Mouse (Mus musculus): ENCODE results near the gene Ptprm. TPM values are rescaled to one million over a fixed set of nuclear protein-coding genes. Genes with fewer than 3 reads are reported as not detected.

The Ptprm gene
- polyA plus RNA-seq, 1 experiment from 2014 or later = 5.4 TPM

DNA sequence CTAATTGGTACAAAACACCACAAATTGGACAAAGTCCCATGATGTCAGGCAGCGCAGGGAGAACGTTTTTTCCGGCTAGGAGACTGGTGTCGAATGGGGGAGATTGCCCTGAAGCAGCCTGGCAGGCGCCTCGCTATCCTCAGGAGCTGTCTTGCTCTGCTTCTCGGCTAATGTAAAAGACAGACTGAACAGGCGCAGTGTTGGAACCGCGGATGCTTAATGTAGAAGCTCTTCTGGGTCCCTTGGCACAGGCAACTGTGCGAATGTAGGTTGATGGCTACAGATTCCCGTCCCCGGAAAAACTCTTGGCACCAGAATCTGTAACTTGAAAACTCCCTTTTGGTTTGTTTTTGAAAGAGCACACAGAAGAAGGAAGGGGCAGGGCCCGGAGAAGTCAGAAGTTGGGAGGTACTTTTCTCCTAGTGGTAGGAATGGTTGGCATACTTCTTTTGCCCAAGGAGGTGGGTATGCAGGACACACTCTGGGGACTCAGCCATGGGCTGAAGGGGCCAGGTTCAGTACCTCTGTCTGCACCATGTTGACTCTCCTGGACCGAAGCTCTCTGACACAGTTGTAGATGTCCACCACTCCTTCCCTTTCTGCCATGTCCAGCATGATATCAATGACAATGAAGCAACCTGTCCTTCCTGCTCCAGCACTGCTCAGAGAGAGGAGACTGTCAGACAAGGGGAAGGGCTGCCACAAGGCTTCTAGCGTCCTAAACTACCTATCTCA, 661.1 kb downstream of the Ptprm start:
- 94% methylated on average over 16 of the region's 16 CpGs for WGBS
- peaks cover 8% of the 10 kb centered on the region; the same call in 1 of the 2 replicates for H3K36me3 ChIP-seq (ENCODE audit: control insufficient read depth, insufficient read depth)
- no peak for ATAC-seq
- no peak overlapping the region for H3K9ac ChIP-seq (ENCODE audit: low read depth, low read length)
- H3K9me3 ChIP-seq (ENCODE audit: control insufficient read depth) = no peaks in the 10 kb centered on the region
- no peak for TF ChIP-seq CTCF (IDR thresholded peaks at IDR 0.05; ENCODE audit: low read depth)
- H3K27me3 ChIP-seq (replicated peaks; ENCODE audit: control insufficient read depth, insufficient read depth, low read length) = no peaks in the 10 kb centered on the region
- no peaks in the 10 kb centered on the region; the same call in 1 of the 2 replicates for H3K4me1 ChIP-seq (replicated peaks; ENCODE audit: control insufficient read depth, insufficient read depth, low read length)
- H3K4me2 ChIP-seq (replicated peaks; ENCODE audit: low read depth) = no peak overlapping the region
- H3K4me3 ChIP-seq (ENCODE audit: low read depth, low read length) = no peak overlapping the region
- no peak overlapping the region for H3K27ac ChIP-seq (ENCODE audit: low read depth, low read length)

DNA sequence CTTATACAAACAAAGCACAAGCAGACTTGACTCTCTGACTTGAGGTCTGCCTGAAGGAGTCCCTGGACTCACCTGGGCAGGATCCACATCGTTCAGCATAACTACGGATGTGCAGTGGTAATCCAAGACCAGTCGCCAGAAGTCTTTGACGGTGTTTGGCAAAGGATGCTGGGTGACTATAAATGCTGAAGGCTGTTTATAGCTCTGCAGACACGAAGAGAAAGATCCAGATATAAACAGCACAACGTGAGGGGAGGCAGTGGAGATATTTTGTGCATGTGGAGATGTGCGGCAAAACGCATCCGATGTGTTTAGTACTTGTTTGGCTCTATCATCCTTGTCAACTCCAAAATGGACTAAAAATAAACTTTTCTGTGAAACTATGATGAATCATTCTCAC, 666.1 kb downstream of the Ptprm start:
- Histone ChIP-seq H3K27ac (ENCODE audit: low read depth, low read length) (no peak overlapping the region), H3K4me3 (ENCODE audit: low read depth, low read length) (no peak overlapping the region), H3K36me3 (ENCODE audit: control insufficient read depth, insufficient read depth) (peaks cover 14% of the 10 kb centered on the region; the same call in 1 of the 2 replicates), H3K9me3 (ENCODE audit: control insufficient read depth) (no peaks in the 10 kb centered on the region), H3K9ac (ENCODE audit: low read depth, low read length) (no peak overlapping the region), H3K27me3 (replicated peaks; ENCODE audit: control insufficient read depth, insufficient read depth, low read length) (no peaks in the 10 kb centered on the region), H3K4me1 (replicated peaks; ENCODE audit: control insufficient read depth, insufficient read depth, low read length) (no peaks in the 10 kb centered on the region), H3K4me2 (replicated peaks; ENCODE audit: low read depth) (no peak overlapping the region)
- no peak for ATAC-seq
- TF ChIP-seq CTCF (IDR thresholded peaks at IDR 0.05; ENCODE audit: low read depth) = no peak
- WGBS = 76% methylated on average over 9 of the region's 9 CpGs

DNA sequence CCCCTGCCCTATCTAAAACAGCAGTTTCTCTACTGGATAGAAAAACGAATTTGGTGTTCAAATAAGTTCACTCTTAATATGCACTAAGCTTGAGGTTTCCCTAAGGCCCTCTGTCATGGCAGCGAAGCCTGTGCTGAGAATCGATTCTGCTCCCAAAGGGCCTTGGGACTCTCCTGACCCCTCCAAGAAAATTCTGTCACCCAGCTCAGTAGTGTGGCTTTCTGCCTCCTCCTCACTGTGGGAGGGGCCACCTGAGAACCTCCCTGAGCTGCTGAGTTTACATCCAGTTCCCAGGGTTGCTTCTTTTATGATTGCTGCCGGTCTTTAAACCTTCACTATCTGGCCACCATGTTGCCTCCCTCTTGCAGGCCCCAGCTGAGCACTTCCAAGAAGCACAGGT, 666.7 kb downstream of the Ptprm start:
- Histone ChIP-seq H3K9ac (ENCODE audit: low read depth, low read length) (no peak overlapping the region), H3K36me3 (ENCODE audit: control insufficient read depth, insufficient read depth) (peaks cover 14% of the 10 kb centered on the region; the same call in 1 of the 2 replicates), H3K27me3 (replicated peaks; ENCODE audit: control insufficient read depth, insufficient read depth, low read length) (no peaks in the 10 kb centered on the region), H3K4me3 (ENCODE audit: low read depth, low read length) (no peak overlapping the region), H3K4me1 (replicated peaks; ENCODE audit: control insufficient read depth, insufficient read depth, low read length) (no peaks in the 10 kb centered on the region), H3K9me3 (ENCODE audit: control insufficient read depth) (no peaks in the 10 kb centered on the region), H3K27ac (ENCODE audit: low read depth, low read length) (no peak overlapping the region), H3K4me2 (replicated peaks; ENCODE audit: low read depth) (no peak overlapping the region)
- ATAC-seq = no peak
- TF ChIP-seq CTCF (IDR thresholded peaks at IDR 0.05; ENCODE audit: low read depth) = no peak
- WGBS = 74% methylated on average over 4 of the region's 4 CpGs

DNA sequence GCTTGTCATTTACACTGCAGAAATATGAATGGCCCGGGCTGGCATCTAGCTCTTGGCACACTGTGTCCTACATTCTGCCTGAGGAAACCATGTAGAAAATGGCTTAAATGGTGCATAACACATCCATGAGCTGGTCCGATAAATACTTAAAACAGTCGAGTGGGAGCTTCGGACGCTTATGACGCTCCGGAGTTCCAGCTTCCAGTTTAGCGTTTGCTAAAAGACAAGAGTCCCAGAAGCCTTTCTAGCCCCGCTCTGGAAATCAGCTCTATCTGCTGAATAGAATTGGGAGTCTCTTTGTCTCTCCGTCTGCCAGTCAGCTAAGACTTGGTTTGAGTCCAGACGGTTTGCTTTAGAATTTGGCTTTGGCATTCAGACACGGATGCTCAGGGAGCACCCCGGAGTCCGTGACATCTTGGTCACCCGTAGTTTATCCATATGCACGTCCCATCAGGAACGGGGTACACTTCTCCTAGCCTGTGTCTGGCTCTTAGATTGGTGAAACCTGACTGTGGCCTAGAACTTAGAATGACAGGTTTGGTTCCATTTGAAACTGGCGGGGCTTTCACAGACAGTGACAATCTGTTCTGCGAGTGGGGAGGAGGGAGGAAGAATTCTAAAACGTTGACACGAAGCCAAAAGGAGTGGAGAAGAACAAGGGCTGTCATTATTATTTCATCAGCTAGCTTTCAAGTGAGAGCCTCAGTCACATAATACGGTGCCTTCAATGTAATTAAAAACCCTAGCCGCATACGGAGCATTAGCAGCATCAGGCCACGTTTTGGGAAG, 667.4 kb downstream of the Ptprm start:
- Histone ChIP-seq H3K4me3 (ENCODE audit: low read depth, low read length) (no peak overlapping the region), H3K4me2 (replicated peaks; ENCODE audit: low read depth) (no peak overlapping the region), H3K27me3 (replicated peaks; ENCODE audit: control insufficient read depth, insufficient read depth, low read length) (no peaks in the 10 kb centered on the region), H3K9me3 (ENCODE audit: control insufficient read depth) (no peaks in the 10 kb centered on the region), H3K9ac (ENCODE audit: low read depth, low read length) (no peak overlapping the region), H3K36me3 (ENCODE audit: control insufficient read depth, insufficient read depth) (peaks cover 14% of the 10 kb centered on the region; the same call in 1 of the 2 replicates), H3K27ac (ENCODE audit: low read depth, low read length) (no peak overlapping the region), H3K4me1 (replicated peaks; ENCODE audit: control insufficient read depth, insufficient read depth, low read length) (no peaks in the 10 kb centered on the region)
- no peak for TF ChIP-seq CTCF (IDR thresholded peaks at IDR 0.05; ENCODE audit: low read depth)
- no peak for ATAC-seq
- WGBS = 89% methylated on average over 25 of the region's 25 CpGs

DNA sequence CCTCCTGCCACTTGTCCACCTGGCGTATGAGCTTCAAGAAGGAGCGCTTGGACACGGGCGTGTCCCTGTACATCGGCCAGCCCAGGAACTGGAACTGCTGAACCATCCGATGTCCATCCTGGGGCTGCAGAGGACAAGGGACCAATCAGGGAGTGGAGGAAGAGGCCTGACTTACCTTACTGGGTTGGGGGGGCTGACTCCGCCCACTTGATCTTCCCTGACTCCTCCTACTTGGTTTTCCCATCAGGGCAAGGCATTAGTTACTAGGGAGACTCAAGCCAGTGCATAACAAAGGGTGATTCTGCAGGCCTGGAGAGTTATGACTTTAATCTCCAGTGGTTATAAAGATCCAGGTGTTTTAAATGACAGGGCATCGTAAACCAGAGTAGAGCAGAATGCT, 670.8 kb downstream of the Ptprm start:
- H3K36me3 ChIP-seq (ENCODE audit: control insufficient read depth, insufficient read depth) = peaks cover 9% of the 10 kb centered on the region; the same call in 1 of the 2 replicates
- no peak overlapping the region for H3K4me3 ChIP-seq (ENCODE audit: low read depth, low read length)
- 66% methylated on average over 8 of the region's 8 CpGs for WGBS
- peak; percentile 63; the same call in 1 of the 2 replicates for ATAC-seq
- H3K4me1 ChIP-seq (replicated peaks; ENCODE audit: control insufficient read depth, insufficient read depth, low read length) = no peaks in the 10 kb centered on the region
- no peak overlapping the region for H3K4me2 ChIP-seq (replicated peaks; ENCODE audit: low read depth)
- H3K27me3 ChIP-seq (replicated peaks; ENCODE audit: control insufficient read depth, insufficient read depth, low read length) = no peaks in the 10 kb centered on the region
- no peaks in the 10 kb centered on the region for H3K9me3 ChIP-seq (ENCODE audit: control insufficient read depth)
- no peak overlapping the region for H3K9ac ChIP-seq (ENCODE audit: low read depth, low read length)
- no peak for TF ChIP-seq CTCF (IDR thresholded peaks at IDR 0.05; ENCODE audit: low read depth)
- H3K27ac ChIP-seq (ENCODE audit: low read depth, low read length) = no peak overlapping the region

DNA sequence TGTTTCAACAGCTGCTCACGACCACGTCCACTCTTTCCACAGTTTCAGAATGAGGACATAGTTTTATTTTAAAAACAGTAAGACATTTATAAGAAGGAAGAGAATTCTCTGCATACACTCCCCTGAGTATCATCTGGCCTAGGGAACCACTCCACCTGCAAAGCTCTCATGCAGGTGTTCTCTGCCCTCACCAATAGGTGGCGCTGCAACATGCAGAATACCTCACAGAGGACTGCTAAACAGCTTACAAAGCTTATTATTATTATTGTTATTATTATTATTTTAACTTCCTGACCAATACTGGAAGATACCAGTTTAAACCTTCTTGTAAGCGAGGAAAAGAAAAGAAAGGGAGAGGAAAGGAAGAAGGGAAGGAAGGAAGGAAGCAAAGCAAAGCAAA, 673.6 kb downstream of the Ptprm start:
- 24% methylated on average over 4 of the region's 4 CpGs for WGBS
- no peak for ATAC-seq
- Histone ChIP-seq H3K9ac (ENCODE audit: low read depth, low read length) (no peak overlapping the region), H3K4me3 (ENCODE audit: low read depth, low read length) (no peak overlapping the region), H3K4me2 (replicated peaks; ENCODE audit: low read depth) (no peak overlapping the region), H3K27ac (ENCODE audit: low read depth, low read length) (no peak overlapping the region), H3K9me3 (ENCODE audit: control insufficient read depth) (no peaks in the 10 kb centered on the region), H3K27me3 (replicated peaks; ENCODE audit: control insufficient read depth, insufficient read depth, low read length) (no peaks in the 10 kb centered on the region), H3K36me3 (ENCODE audit: control insufficient read depth, insufficient read depth) (no peaks in the 10 kb centered on the region), H3K4me1 (replicated peaks; ENCODE audit: control insufficient read depth, insufficient read depth, low read length) (no peaks in the 10 kb centered on the region)
- TF ChIP-seq CTCF (IDR thresholded peaks at IDR 0.05; ENCODE audit: low read depth) = peak; percentile 88
